In the genomic region with DNA sequence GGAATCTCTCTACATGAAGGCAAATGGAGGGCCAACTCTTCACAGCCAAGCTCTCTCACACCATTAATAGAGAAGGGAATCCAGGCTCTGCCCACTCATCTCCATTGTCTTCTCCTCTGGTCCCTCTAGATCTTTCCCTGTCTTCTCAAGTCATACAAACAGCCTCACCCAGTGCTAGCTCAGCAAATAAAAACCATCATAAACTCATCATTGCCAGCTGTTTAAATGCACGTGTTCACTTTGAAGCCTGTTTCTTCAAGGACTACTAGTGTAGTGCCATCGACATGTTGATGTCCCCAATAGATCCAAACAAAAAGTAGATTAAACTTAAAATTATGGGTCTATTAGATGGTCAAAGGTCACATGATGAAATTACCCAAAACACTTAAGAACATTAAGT, we compare ENCODE assay signal across 21 mouse cellular contexts. TPM values are rescaled to one million over a fixed set of nuclear protein-coding genes. Genes with fewer than 3 reads are reported as not detected.
"Had no signal": no experiment of that assay in that cellular context is flagged by ENCODE, and none has a peak within 500 bp of the region (broad histone marks: within the 10 kb centered on the region; RNA-seq: fewer than 3 reads in every experiment).

No protein-coding gene starts in this region.

- H3K9me3 ChIP-seq: midbrain, embryonic 12.5 days; neural tube, embryonic 13.5 days; neural tube, embryonic 15.5 days had no signal

- H3K9ac ChIP-seq: lung, embryonic 14.5 days; midbrain, embryonic 12.5 days; neural tube, embryonic 13.5 days; neural tube, embryonic 15.5 days had no signal

- H3K27ac ChIP-seq: midbrain, embryonic 12.5 days; neural tube, embryonic 13.5 days; neural tube, embryonic 15.5 days had no signal

- DNase-seq: lung, adult 18-20 months; lung, embryonic 14.5 days; lung, postnatal 14 days; lung, postnatal 4 days; midbrain, embryonic 14.5 days; retina, postnatal 1 day; right cerebral cortex, adult 18-20 months; right cerebral cortex, postnatal 25 days; right cerebral cortex, postnatal 4 days; spleen, adult 18-20 months; thymus, adult 18-20 months; thymus, postnatal 14 days; thymus, postnatal 36 days had no signal

- H3K4me1 ChIP-seq: midbrain, embryonic 12.5 days; neural tube, embryonic 13.5 days; neural tube, embryonic 15.5 days had no signal

- H3K27me3 ChIP-seq: midbrain, embryonic 12.5 days; neural tube, embryonic 13.5 days; neural tube, embryonic 15.5 days had no signal

- H3K4me3 ChIP-seq: midbrain, embryonic 12.5 days; myocyte; neural tube, embryonic 13.5 days; neural tube, embryonic 15.5 days had no signal

- ATAC-seq: midbrain, embryonic 16.5 days had no signal

- H3K36me3 ChIP-seq: midbrain, embryonic 12.5 days; neural tube, embryonic 13.5 days; neural tube, embryonic 15.5 days had no signal

- H3K4me2 ChIP-seq: lung, embryonic 14.5 days; midbrain, embryonic 12.5 days; neural tube, embryonic 13.5 days; neural tube, embryonic 15.5 days had no signal

RNA-seq across cellular contexts. Expression of a gene that starts 10.5 kb away (rescaled TPM):
- polyA plus RNA-seq: myocyte had no signal

RNA-seq across cellular contexts. Expression of a gene that starts 41.8 kb away (rescaled TPM):
- polyA plus RNA-seq: liver, embryonic 16.5 days; midbrain, embryonic 12.5 days; midbrain, embryonic 14.5 days; midbrain, embryonic 16.5 days; myocyte; neural tube, embryonic 11.5 days; stomach, embryonic 14.5 days had no signal
